In the genomic region with DNA sequence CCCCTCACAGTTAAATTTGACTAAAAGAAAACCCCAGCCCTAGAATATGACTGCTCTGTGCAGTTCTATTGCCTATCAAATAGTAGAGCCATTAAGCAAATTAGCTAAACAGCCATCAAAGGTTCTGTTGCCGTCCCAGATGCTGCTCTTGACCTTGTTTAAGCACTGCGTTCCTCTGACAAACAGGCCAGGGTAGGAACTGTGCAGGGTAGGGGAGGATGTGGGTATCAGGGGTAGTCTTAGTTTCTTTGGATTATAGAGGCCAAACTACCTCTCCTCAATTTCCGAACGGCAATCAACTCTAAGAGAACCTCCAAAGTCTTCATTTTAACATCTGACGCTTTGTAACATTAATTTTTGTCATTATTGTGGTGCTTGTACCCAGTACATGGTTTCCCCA, we compare ENCODE assay signal across 18 mouse cellular contexts. TPM values are rescaled to one million over a fixed set of nuclear protein-coding genes. Genes with fewer than 3 reads are reported as not detected.
DNase-seq lines count a peak whose midpoint lies in the region; ATAC-seq and TF ChIP-seq lines count a peak whose summit lies in the region.
"Had no signal": no experiment of that assay in that cellular context is flagged by ENCODE, and none has a peak within 500 bp of the region (broad histone marks: within the 10 kb centered on the region; RNA-seq: fewer than 3 reads in every experiment).

No protein-coding gene starts in this region.

- peak overlapping the region; percentile 48; the same call in 1 of the 2 replicates for H3K4me2 ChIP-seq in heart, embryonic 14.5 days (ENCODE audit: low read length)
- H3K4me2 ChIP-seq in lung, embryonic 14.5 days, result peak overlapping the region; percentile 53; the same call in 1 of the 2 replicates
- H3K4me2 ChIP-seq in hindbrain, embryonic 13.5 days, result no peak overlapping the region
- H3K4me2 ChIP-seq in limb, embryonic 12.5 days, result peak overlapping the region; percentile 53; the same call in 1 of the 2 replicates
- H3K4me2 ChIP-seq: liver, embryonic 12.5 days had no signal

- no peak for ATAC-seq in heart, embryonic 14.5 days (ENCODE audit: insufficient number of reproducible peaks, insufficient read depth, low FRiP score, low read depth)
- ATAC-seq in lung, embryonic 14.5 days (ENCODE audit: insufficient read depth), result no peak
- ATAC-seq in hindbrain, embryonic 13.5 days (ENCODE audit: low FRiP score), result peak; percentile 36; the same call in 1 of the 2 replicates
- ATAC-seq in limb, embryonic 12.5 days (ENCODE audit: insufficient number of reproducible peaks, insufficient read depth, low FRiP score, low TSS enrichment, low read depth), result no peak; the same call in 1 of the 2 replicates

- DNase-seq in heart, postnatal 25 days (ENCODE audit: low spot score), result no peak
- DNase-seq in lung, embryonic 14.5 days, result no peak
- no peak for DNase-seq in lung, postnatal 25 days (ENCODE audit: low spot score)
- DNase-seq in left cerebral cortex, adult 2 months (ENCODE audit: extremely low spot score in 1 of 2, low spot score in 2 of 2), result no peak
- DNase-seq in gastrocnemius, postnatal 36 days, result no peak
- DNase-seq: B cell, adult 2 months; spleen, adult 18-20 months; thymus, postnatal 36 days had no signal

- peaks cover 3% of the 10 kb centered on the region in 2 experiments; a peak in 1 of 4 replicates for H3K4me1 ChIP-seq in heart, embryonic 14.5 days (ENCODE audit: control insufficient read depth in 2 of 2, insufficient read depth in 2 of 2, low read length in 2 of 2)
- no peaks in the 10 kb centered on the region for H3K4me1 ChIP-seq in lung, embryonic 14.5 days (ENCODE audit: insufficient read depth)
- H3K4me1 ChIP-seq in hindbrain, embryonic 13.5 days (replicated peaks), result peaks cover 4% of the 10 kb centered on the region; the same call in 1 of the 2 replicates
- H3K4me1 ChIP-seq in limb, embryonic 12.5 days (replicated peaks), result no peaks in the 10 kb centered on the region
- H3K4me1 ChIP-seq: liver, embryonic 12.5 days; lung, embryonic 15.5 days; stomach, embryonic 15.5 days had no signal

- no peak overlapping the region for H3K9ac ChIP-seq in heart, embryonic 14.5 days (ENCODE audit: low read length)
- H3K9ac ChIP-seq in lung, embryonic 14.5 days, result no peak overlapping the region
- H3K9ac ChIP-seq in hindbrain, embryonic 13.5 days, result no peak overlapping the region
- H3K9ac ChIP-seq in limb, embryonic 12.5 days (replicated peaks), result no peak overlapping the region
- H3K9ac ChIP-seq: liver, embryonic 12.5 days; lung, embryonic 15.5 days; stomach, embryonic 15.5 days had no signal

- no peaks in the 10 kb centered on the region for H3K36me3 ChIP-seq in heart, embryonic 14.5 days (ENCODE audit: control insufficient read depth, insufficient read depth, low read length)
- H3K36me3 ChIP-seq in lung, embryonic 14.5 days (ENCODE audit: insufficient read depth), result no peaks in the 10 kb centered on the region
- H3K36me3 ChIP-seq in hindbrain, embryonic 13.5 days, result no peaks in the 10 kb centered on the region
- no peaks in the 10 kb centered on the region for H3K36me3 ChIP-seq in limb, embryonic 12.5 days
- H3K36me3 ChIP-seq: liver, embryonic 12.5 days; lung, embryonic 15.5 days; stomach, embryonic 15.5 days had no signal

- H3K27ac ChIP-seq in heart, embryonic 14.5 days (replicated peaks in 1 of 2; ENCODE audit: control insufficient read depth in 1 of 2, insufficient read depth in 1 of 2, low read depth in 2 of 2, low read length in 2 of 2), result no peak overlapping the region
- no peak overlapping the region for H3K27ac ChIP-seq in lung, embryonic 14.5 days (ENCODE audit: low read depth)
- H3K27ac ChIP-seq in hindbrain, embryonic 13.5 days, result no peak overlapping the region
- H3K27ac ChIP-seq in limb, embryonic 12.5 days, result no peak overlapping the region
- no peak overlapping the region for H3K27ac ChIP-seq in left cerebral cortex, adult 2 months
- H3K27ac ChIP-seq: gastrocnemius, adult 2 months; liver, embryonic 12.5 days; lung, embryonic 15.5 days; stomach, embryonic 15.5 days had no signal

- no peaks in the 10 kb centered on the region for H3K27me3 ChIP-seq in heart, embryonic 14.5 days (ENCODE audit: control insufficient read depth, insufficient read depth, low read length)
- H3K27me3 ChIP-seq in lung, embryonic 14.5 days (ENCODE audit: insufficient read depth, low read length), result no peaks in the 10 kb centered on the region
- peaks cover 4% of the 10 kb centered on the region; the same call in 1 of the 2 replicates for H3K27me3 ChIP-seq in hindbrain, embryonic 13.5 days
- no peaks in the 10 kb centered on the region; the same call in 1 of the 2 replicates for H3K27me3 ChIP-seq in limb, embryonic 12.5 days
- H3K27me3 ChIP-seq: liver, embryonic 12.5 days; lung, embryonic 15.5 days; stomach, embryonic 15.5 days had no signal

- intact Hi-C loops in heart, postnatal 25 days (cut with DNase I), result no loop called here
- intact Hi-C loops in left cerebral cortex, adult 2 months (cut with DNase I), result no loop called here
- intact Hi-C loops in gastrocnemius, postnatal 36 days (cut with DNase I), result no loop called here

- H3K4me3 ChIP-seq in heart, embryonic 14.5 days (ENCODE audit: control insufficient read depth in 1 of 2, insufficient read depth in 1 of 2, low read depth in 1 of 2, low read length in 2 of 2), result no peak overlapping the region
- no peak overlapping the region for H3K4me3 ChIP-seq in lung, embryonic 14.5 days (ENCODE audit: low read depth, low read length)
- no peak overlapping the region for H3K4me3 ChIP-seq in hindbrain, embryonic 13.5 days
- no peak overlapping the region for H3K4me3 ChIP-seq in limb, embryonic 12.5 days (replicated peaks)
- no peak overlapping the region for H3K4me3 ChIP-seq in left cerebral cortex, adult 2 months
- H3K4me3 ChIP-seq: erythroblast, embryonic 14.5 days; liver, embryonic 12.5 days; lung, embryonic 15.5 days had no signal

- TF ChIP-seq CTCF in lung, embryonic 14.5 days (IDR thresholded peaks at IDR 0.05; ENCODE audit: low read depth), result no peak
- TF ChIP-seq CTCF in left cerebral cortex, adult 2 months (IDR thresholded peaks at IDR 0.05), result no peak

- 92% methylated on average over 5 of the region's 5 CpGs for WGBS in heart, embryonic 14.5 days
- 88% methylated on average over 5 of the region's 5 CpGs for whole genome bisulfite sequencing in lung, embryonic 14.5 days
- 89% methylated on average over 5 of the region's 5 CpGs for WGBS in hindbrain, embryonic 13.5 days
- WGBS in limb, embryonic 12.5 days, result 83% methylated on average over 5 of the region's 5 CpGs

- no peaks in the 10 kb centered on the region for H3K9me3 ChIP-seq in heart, embryonic 14.5 days (ENCODE audit: control insufficient read depth, low read length)
- no peaks in the 10 kb centered on the region for H3K9me3 ChIP-seq in lung, embryonic 14.5 days (ENCODE audit: low read depth, low read length)
- no peaks in the 10 kb centered on the region for H3K9me3 ChIP-seq in hindbrain, embryonic 13.5 days
- no peaks in the 10 kb centered on the region for H3K9me3 ChIP-seq in limb, embryonic 12.5 days
- H3K9me3 ChIP-seq: liver, embryonic 12.5 days; lung, embryonic 15.5 days; stomach, embryonic 15.5 days had no signal

RNA-seq across cellular contexts. Expression of gene 1700028P14Rik, which starts 0.5 kb away (rescaled TPM):
- polyA plus RNA-seq in heart, embryonic 14.5 days (2014; fragmentation: Nextera tagmentation; extraction: Ambion mirVana), result not detected in 2 replicates
- not detected for total RNA-seq in heart, postnatal 25 days (2021)
- polyA plus RNA-seq in lung, embryonic 14.5 days (2014; fragmentation: Nextera tagmentation; extraction: Ambion mirVana), result not detected in 2 replicates
- 1.4 and 2.5 TPM in 2 replicates for polyA plus RNA-seq in hindbrain, embryonic 13.5 days (2015; fragmentation: Nextera tagmentation; extraction: Ambion mirVana)
- not detected in 2 replicates for polyA plus RNA-seq in limb, embryonic 12.5 days (2016; fragmentation: Nextera tagmentation; extraction: Ambion mirVana)
- 1 to 10 TPM; 1.4 to 1.9 TPM for total RNA-seq in left cerebral cortex, adult 2 months (2021)
- not detected for total RNA-seq in gastrocnemius, postnatal 36 days (2021)
- total RNA-seq: adrenal gland, postnatal 10 days; gastrocnemius, adult 2 months had no signal
- polyA plus RNA-seq: erythroblast, embryonic 14.5 days; heart, postnatal 0 days; liver, embryonic 12.5 days; stomach, embryonic 15.5 days had no signal

RNA-seq across cellular contexts. Expression of gene Ptar1, which starts 34.1 kb away (rescaled TPM):
- 6.7 and 7.7 TPM in 2 replicates for polyA plus RNA-seq in heart, embryonic 14.5 days (2014; fragmentation: Nextera tagmentation; extraction: Ambion mirVana)
- 10 to 100 TPM; 21.0 to 23.0 TPM for total RNA-seq in heart, postnatal 25 days (2021)
- polyA plus RNA-seq in lung, embryonic 14.5 days (2014; fragmentation: Nextera tagmentation; extraction: Ambion mirVana), result 9.6 and 11.7 TPM in 2 replicates
- 4.0 and 4.5 TPM in 2 replicates for polyA plus RNA-seq in hindbrain, embryonic 13.5 days (2015; fragmentation: Nextera tagmentation; extraction: Ambion mirVana)
- polyA plus RNA-seq in limb, embryonic 12.5 days (2016; fragmentation: Nextera tagmentation; extraction: Ambion mirVana), result 6.3 TPM in 2 replicates
- 10 to 100 TPM; 37.0 to 40.9 TPM for total RNA-seq in left cerebral cortex, adult 2 months (2021)
- 10 to 100 TPM; 13.6 to 16.0 TPM for total RNA-seq in gastrocnemius, postnatal 36 days (2021)
